Mouse (Mus musculus) lung, postnatal 4 days (tissue): ENCODE data around the gene Orc5.
A peak's percentile ranks its signal among the peaks of the same experiment; 100 is the strongest.

Source experiments
- DNase-seq, 2 experiments: peaks; one replicate each; pipeline ENCODE4 v3.0.0; 2021

Orc5 gene

DNA sequence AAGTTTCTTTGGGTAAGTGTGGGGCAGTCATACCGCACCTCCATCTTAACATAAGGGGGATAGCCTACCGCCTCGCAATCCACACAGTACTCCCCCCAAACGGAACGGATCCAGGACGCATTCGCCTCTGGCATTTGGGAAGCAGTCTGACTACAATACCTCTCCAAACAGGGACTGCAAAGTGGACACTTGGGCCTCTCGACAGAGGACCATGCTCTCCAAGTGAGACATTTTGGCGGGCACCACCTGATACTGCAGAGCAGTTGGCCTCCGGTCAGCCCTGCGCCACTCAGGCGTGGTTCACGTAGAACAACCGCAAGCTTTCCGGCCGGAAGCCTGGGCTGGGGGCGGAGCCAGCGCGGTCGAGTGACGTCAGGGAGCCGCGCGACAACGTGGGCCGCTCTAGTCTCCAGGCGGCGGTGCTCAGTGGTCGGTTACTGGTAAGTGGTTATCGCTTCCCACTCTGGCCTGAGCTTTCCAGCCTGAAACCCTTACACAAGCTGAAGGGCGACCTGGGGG, at the start of gene Orc5:
TSS of gene Orc5 (minus strand) at position 397 of the 519 bp plus-strand sequence.
- DNase-seq = peak; percentile 95 to 96

DNA sequence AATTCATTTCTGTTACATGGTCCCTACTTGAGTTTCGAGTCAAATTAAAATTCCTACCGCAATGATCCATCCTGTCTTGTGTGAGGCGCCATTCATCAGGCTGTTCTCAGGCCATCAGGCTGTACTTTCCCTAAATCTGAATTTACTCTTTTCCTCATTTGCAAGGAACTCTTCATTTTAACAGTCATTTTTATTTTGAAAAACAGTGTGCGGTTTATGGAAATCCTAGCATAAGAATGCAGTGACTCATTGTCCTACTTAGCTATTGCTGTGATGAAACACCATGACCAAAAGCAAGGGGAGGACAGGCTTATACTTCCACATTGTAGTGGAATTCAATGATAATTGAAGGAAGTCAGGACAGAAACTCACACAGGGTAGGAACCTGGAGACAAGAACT, 46.8 kb upstream of the Orc5 start:
- no peak for DNase-seq

DNA sequence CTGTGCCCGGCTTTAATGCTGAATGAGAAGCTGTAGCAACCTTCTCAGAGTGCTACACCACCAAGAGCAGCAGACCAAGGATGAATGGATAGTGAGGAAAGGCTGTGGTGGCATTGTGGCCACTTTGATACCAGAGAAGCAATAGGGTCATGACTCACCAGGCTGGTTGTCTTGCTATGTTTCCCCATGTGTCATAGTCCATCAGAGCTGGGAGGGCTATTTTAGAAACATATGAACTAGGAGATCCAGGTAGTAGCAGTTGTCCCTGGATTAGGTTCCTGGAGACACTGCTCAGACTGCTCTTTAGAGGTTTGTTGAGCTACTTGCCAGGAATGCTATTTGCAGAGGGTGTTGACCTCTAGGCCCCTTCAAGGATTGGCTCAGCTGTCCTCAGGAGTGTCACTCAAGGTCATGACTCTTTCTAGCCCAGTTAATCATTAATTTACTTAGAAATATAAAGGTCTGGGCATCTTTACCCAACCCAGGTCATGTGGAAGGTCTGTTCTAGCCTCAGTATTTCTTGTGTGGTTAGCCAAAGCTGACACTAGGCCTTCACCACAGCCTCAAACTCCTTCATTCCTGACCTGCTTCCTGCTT, 39.2 kb upstream of the Orc5 start:
- DNase-seq = no peak

DNA sequence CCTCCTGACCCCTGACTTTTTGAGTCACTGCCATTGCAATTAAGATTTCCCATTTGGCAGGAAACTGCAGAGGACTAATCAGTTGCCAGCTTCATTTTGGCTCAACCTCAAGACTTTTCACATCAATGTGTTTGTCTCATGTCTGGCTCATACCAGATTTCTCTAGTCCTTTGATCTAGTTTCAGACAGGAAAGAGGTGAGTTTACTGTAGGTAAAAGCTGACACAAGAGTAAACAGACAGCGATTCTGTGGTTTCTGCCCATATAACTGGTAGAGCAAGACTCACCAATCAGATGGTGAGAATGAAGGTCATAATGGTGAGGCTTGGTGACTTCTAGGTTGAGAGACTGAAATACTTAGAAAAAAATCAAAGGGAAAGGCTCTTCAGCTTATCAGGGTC, 37.3 kb upstream of the Orc5 start:
- no peak for DNase-seq

DNA sequence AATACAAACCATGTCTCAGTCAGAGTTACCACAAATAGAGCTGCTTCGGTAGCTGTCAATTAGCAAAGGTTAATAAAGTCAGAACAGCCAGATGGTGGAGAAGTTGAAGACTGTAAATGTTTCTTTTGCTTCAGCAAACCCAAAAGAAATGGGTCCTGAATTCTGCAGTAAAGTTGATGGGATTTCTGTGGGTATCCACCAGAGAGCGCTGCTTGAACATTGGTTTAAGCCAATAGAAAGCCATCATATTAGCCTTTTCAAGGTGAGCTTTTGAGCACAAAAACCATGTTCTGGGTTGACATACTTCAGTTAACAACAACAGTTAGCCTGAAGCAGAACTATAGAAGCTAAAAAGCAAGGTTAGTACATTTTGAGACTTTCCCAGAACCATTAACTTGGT, 34.3 kb upstream of the Orc5 start:
- DNase-seq = no peak

DNA sequence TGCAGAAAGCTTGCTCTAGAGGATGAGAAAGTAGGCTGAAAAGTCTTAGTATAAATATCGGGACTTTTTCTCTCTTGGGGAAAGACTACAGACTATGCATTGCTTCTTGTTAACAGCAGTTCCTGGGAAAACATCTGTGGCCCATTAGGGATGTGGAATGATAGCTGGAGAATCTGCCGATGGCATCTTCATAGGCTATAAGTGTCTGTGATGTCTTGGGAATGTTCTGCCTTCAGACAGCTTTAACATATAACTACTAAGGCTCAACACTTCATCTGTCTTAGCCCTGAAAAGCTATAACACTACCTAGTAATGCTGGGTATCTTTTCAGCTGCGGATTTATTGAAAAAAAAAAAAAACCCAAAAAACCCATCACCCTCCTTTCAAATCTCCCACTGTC, 27.8 kb upstream of the Orc5 start:
- DNase-seq = no peak

DNA sequence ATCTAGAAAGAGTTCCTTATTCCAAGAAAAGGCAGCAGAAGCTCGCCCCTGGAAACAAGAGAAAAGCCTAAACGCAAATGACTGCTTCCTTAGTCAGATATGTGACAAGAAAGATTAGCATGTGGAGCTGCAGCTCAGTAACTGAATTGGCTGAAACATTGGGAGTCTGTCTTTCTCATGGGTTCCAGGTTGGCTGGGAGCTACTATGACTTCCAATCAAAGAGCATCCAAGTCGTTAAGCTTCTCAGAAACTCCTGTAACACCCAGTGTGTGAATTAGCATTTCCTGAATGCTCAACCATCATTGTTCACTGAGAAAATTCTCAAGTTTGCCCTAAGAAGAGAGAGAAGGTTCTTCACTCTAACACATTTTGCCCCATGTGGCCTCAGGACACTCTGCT, 24.5 kb upstream of the Orc5 start:
- no peak for DNase-seq

DNA sequence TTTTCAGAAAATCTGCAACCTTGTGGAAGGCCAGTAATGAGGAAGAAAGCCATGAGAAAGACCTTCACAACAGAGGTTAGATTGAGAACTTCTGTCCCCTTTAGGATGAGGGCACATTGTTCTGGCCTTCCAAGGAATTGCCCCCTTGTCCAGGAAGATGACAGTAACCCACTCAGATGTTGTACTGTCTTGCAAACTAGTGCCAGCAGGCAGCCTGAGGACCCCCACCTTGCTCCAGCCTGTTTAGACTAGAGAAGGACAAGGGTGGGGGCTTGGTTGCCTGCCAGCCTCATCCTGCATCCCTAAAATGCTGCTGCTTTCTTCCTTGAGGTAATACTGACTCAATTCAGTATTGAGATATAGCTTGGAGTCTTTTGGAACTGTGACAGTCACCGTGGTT, 23.9 kb upstream of the Orc5 start:
- no peak for DNase-seq

DNA sequence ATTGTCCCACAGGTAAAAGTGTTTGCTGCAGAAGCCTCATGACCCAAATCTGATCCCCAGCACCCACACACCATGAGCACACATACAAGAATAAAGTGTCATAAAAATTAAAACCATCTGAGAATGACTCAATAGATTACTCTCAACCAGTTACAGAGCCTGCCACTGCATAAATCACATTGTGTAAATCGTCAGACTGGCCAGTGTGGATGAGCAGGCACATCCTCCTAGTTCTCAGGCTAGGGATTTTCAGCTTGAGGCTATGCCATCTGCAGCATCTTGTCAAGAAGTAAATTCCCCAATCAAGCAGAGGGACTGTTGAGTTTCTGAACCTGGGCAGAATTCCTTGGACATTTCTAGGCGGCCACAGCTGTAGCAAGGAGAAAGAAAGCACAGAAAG, 23.5 kb upstream of the Orc5 start:
- no peak for DNase-seq

DNA sequence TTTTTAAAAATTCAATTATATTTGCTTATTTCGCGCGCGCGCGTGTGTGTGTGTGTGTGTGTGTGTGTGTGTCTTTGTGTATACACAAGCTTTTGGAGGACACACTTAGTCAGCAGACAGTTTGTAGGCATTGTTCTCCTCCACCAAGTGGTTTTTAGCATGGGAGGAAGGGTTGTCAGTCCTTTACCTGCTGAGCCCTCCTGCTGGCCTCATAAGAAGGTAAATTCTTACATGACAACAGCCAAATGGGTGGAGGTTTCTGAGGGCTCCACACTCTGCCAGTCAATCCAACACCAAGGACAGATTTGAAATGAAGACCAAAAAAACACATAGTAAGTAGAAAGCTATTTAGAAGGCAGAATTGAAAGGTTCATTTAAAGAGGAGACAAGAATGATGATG, 22.7 kb upstream of the Orc5 start:
- DNase-seq = no peak

DNA sequence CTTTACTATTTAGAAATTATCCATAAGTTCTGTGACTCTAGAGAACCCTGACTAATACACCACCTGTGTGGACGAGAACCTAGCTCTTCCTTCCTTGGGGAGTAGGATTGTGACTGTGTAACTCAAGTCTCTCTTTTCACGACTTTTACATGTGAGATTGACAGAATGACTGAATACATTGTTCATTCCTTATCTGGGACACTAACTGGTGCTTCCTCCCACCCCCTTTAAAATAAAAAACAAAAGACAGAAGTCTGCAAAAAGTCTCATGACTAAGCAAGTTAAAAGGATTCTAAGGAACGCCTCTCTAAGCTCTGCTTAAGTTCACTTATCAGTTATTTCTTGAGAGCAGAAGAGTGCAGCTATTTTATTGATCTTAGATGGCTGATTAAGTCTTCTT, 22.2 kb upstream of the Orc5 start:
- no peak for DNase-seq

DNA sequence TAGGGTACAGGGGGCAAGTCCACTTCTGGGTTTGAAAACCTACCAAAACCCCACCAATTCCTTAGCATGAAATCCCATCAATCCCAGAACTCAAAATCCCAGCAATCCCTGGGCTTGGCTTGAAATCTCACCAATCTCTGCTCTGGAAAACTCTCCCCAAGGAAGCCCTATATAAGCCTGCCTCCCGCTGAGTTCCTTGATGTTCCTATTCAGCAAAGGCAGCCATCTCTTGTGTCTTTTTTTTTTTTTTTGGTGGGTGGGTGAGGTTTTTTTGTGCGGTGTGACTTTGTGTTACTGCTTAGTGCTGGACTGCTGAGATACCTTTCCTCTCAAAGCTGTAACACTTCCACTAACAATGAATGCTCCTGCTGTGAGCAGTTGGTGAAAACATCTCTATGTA, 15.5 kb upstream of the Orc5 start:
- no peak for DNase-seq

DNA sequence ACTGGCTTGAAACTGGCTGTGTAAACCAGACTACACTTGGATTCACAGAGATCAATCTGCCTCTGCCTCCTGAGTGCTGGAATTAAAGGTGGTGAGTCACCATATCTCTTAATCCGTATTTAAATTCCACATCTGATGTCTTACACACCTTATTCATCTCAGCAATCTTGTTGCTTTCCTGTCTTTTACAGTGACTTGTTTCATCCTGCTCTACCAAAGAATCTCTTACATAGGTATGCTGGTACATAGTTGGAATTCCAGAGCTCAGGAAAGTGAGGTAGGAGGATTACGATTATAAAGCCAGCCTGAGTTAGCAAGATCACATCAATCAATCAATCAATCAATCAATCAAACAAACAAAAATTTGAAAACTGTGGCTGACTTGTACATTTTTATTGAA, 9.6 kb upstream of the Orc5 start:
- no peak for DNase-seq

DNA sequence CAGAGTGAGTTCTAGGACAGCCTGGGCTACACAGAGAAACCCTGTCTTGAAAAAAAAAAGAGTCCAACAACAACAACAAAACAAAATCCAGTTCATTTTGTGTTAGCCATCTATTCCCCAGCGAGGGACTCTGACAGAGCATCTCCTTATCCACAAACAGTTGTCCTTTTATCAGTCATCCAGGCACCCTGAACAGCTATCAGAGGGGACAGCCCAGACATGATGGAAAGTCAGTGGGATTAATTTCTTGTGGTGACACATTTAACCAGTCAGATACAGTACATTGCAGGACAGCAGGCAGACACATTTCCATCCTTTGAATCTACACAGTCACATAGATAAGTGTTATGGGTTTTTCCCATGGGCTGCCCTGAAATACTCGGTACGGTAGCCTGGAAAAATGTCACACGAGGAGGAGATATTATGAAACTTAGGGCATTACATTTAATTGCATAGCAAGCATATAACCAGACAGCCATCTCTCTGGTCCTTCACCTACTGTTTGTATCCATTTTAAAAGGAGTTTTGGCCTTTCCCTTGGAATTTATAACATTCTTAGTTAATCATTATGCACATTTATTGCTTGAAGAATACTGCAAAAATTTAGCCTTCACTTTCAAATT, 7.4 kb upstream of the Orc5 start:
- DNase-seq = no peak

DNA sequence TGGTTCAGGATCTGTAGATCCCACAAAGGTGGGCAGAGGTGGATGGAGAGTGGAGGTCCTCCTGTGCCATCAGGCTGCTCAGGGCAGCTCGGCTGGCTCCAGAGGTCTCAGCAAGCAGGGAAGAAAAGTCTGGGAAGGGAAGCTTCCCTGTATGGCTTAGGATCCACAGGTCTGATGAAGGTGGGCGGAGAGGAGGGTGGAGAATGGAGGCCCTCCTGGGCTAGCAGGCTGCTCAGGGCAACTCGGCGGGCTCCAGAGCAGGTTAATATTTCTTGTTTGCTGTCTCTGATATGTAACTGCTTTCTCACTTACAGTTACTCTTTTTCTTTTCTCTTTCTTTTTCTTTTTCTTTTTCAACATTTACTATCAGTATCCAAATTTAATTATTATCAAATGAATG, 6.5 kb upstream of the Orc5 start:
- no peak for DNase-seq

DNA sequence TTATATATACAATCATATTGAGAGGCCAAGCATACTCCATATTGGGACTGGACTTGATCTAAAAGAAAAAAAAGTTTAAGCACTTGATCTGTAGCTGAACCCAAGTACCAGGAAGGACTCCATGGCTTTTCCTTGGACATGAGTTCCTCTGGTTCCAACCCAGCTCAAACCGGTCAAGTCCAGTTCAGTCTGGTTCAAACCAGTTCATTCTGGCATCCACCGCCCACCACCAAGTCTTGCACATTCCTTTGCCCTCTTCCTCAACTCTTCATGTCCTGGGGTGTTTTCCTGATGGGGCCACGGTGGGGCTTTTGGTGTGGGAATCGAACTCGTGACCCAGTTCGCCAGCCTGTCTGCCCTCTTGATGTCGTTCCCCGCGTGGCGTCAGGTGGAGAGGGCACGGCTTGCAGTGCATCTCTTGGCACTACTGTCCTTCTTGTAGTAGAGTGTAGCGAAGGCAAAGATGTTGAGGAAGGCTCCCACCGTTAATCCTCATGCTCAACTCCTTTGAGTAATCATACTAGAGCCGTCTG, 2.1 kb upstream of the Orc5 start:
- DNase-seq = no peak

DNA sequence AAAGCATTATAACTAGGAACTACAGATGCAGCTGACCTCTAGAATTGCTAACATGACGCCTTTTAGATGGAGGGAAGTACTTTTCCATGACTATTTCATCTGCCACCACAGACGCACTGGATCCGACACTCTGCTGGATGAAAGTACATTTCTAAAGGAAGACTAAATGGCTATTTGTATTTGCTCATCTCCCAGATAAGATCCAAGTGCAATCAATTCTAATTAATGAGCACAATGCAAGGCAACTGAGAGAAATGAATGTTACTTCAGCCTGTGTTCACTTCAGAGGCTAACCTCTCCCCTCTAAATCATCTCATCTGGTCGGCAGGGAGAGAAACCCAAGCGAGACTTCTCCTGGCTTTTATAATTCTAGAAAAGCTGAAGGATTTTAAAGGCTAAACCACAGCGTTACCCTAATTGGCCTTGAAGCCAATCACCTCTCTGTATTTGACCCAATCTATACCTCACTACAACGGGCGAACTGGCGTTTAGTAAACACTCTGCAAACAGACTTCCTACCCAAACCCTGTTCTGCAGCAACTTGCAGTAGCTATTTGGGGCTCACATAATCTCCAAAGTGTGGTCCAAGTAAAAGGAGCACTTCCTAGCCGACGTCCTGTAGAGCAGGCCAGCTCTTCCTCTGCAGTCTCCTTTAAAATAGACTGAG, 730 bp downstream of the Orc5 start:
- no peak for DNase-seq

DNA sequence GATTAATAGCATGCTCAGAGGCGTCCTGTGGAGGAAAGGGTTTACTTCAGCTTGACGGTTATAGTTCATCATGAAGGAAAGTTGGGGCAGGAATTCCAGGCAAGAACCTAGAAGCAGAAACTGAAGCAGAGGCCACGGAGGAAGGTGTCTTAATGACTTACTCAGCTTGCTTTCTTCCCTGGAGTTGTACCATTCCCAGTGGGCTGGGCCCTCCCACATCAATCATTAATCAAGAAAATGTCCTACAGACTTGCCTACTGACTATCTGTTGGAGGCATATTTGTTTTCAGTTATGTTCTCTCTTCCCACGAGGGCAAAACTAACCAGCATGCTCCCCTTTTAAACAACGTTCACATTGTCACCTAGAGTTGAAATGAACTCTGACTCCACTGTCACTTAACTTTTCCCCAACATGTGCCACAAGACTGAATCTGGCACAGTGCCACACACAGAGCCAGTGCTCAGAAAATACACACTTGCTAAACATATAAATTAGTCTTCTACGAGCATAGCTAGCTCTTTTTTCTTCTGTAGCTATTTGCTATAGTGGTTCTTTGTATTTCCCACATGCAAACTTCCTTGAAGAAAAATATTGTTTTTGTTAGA, 1.6 kb downstream of the Orc5 start:
- no peak for DNase-seq

DNA sequence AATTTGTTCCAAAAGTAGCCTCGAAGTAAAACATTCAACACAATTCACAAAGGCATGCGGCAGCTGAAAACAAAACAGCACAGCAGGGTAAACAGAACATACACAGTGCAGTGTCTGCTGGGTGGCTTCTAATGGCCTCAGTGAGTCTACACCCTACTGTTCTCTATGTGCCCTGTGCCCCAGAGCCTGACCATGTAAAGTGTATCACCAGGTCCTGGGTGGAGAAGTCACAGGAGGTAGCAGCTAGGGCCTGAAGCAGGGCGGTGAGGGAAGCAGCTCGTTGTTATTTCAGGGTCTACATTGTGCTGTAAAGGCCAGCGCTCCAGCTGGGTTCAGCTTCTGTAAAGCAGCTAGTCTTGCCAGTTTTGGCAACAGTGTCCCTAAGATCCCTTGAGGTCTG, 3.7 kb downstream of the Orc5 start:
- DNase-seq = no peak

DNA sequence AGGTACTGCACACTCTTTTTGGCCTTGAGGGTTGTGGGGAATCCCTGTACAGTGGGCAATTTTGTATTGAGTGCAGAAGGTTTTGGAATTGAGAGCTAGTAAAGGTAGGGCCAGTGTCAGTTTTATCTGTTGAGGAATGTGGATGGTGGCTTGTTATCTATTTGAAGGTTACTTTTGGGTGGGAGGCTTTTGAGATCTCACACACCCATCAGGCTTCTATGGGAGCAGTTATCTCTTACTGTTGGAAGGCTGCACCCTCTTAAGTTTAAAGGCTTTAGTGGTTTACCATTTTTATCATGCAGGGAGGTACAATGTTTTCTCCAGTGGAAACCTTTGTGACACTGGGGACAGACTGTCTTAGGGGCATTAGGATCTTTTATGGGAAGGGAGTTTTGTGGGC, 4.9 kb downstream of the Orc5 start:
- no peak for DNase-seq

DNA sequence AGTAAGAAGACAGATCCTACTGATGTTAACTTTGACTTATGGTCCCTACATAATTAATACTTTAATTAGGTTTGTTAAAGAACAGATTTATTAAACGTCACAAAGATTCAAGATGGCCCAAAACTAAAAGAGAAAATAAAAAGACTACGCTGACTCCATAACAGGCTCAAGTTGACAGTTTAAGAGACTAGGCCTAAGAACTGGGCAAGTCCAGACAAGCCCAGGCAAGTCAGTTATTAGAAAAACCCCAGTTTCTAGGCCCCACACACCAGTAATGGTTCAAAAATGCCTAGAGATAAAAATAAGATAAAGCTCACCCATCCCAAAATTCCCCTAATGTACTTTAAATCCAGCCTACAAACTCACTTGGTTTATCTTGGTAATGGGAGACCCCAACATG, 7.6 kb downstream of the Orc5 start:
- DNase-seq = no peak

DNA sequence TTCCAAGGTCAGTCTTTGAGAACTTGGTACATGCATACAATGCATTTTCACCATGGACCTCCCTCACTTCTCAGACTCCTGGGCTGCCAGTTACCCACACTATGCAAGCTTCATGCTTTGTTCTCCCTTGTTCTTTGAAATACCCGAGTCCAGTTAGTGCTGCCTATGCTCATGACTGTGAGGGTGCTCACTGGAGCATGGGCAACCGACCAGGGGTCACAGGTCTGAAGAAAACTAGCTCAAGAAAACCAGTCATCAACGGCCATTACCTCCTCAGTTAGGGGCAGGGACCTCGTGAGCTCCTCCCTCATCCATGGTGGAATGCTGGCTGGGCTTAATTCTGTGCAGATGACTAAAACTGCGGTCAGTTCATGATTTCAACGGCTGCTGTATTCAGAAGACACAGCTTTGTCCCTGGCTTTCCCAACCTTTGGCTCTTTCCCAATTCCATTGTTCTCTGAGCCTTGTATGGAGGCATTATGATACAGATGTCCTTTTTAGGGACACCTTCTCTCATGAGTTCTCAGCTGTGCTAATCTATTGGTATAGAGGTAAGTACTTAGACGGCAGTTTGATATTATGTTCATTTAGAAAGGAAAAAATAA, 11.1 kb downstream of the Orc5 start:
- no peak for DNase-seq

DNA sequence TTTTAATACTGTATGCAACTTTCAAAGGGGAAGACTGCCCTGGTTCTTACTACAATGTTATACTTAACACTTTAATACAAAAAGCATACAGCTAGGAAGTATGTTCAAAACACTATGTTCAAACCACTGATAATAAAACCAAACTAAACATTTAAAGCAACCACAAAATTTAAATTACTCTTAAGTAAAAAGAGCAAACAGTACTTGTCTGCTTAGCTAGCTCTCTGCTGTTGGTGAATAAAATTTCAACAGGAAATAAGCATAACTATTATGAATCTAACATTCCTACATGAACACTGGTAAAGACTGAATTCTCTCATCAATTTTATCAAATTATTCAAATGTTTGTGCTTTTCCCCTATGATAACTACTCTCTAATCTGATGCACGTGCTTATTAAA, 13.5 kb downstream of the Orc5 start:
- DNase-seq = no peak

DNA sequence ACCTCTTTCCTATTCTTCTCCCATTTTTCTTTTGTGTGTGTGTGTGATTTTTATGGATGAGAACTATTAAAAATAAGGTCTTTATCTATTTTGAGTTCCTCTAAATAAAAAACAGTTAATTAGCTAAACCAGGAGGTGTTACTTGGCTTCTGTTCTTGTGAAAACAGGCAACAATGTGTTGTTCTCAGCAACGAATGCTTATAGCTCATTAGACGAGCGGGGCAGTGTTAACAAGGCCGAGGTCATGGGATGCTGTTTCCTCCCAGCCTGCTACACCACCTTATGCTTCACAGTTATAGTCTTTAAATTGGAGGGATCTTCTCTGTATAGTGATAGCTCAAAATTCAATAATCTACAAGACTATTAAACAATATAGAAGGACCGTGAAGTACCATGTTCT, 17.7 kb downstream of the Orc5 start:
- DNase-seq = no peak
